Mouse (Mus musculus): Measurements from ENCODE around the gene Nop2. TPM values are rescaled to one million over a fixed set of nuclear protein-coding genes. Genes with fewer than 3 reads are reported as not detected.
"Not testable (repeated sequence)": the region's sequence is repeated elsewhere in the genome, so short reads cannot be mapped to it uniquely, and the experiment has no call there.

The Nop2 gene
- total RNA-seq, 2 experiments from 2014 or later: 30.2 to 34.4 TPM

DNA sequence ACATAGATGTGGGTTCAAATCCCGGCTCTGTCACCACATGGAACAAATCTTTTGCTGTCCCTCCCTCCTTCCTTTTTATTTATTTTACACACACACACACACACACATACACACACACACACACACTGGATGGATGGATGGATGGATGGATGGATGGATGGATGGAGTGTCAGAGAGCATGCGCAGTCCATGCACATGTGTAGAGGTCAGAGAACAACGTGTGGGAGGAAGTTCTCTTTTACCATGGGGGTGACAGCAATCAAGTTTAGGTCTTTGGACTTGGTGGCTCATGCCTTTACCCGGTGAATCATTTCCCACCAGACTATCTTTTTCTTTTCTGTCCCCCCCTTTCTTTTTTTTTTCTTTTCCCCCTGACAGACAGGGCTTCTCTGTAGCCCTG, 22.0 kb downstream of the Nop2 start:
- DNase-seq: no peak

GRCm38 (mm10) chr6:125154550-125154949, 22.8 kb downstream of the Nop2 start:
- no peak for DNase-seq

- DNase-seq: no peak
Observed at GRCm38 (mm10) chr6:125155262-125155661, 23.6 kb downstream of the Nop2 start.

DNA sequence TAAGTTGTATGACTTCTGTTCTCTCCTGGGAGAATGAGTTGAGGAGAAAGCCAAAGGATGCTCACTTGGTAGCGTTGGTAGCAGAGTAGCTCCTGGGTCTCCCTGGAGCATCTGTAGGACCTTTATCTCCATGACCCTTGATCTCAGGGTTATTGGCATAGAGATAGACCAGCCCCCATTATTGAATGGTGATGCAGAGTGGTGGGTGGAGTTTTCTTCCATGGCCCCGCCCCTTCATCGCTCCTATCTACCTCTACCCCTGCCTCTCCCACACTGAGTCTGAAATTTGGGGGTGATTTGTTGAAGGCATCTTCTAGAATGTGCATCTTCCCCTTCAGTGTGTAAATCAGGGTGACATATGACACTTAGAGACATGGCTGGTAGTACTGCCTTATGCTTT, 24.8 kb downstream of the Nop2 start:
- no peak for DNase-seq

- no peak for DNase-seq
Observed at GRCm38 (mm10) chr6:125156903-125157614, 25.4 kb downstream of the Nop2 start.

DNA sequence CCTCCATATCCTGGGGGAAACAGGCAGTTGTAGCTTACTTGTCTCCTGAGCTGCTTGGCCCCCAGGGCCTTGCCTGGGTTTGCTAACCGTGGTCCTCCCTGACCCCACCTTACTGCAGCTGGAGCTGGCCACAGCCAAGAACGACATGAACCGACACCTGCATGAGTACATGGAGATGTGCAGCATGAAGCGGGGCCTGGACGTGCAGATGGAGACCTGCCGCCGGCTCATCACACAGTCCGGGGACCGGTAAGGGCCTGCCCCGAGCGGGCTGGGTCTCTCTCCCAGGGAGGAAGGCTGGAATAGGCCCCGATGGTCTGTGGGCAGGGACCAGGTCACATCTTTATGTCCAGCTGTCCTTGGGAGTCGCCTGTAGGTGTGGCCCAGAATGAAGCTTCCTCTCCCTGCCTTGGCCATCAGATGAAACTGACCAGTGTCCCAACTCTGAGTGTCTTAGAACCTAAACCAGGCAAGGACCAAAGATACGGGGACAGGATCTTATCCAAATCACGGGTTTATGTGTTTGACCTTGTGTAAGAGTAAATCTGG, 27.3 kb downstream of the Nop2 start:
- no peak for DNase-seq

GRCm38 (mm10) chr6:125159773-125160557, 28.3 kb downstream of the Nop2 start:
- no peak for DNase-seq

GRCm38 (mm10) chr6:125160558-125160853, 28.8 kb downstream of the Nop2 start:
- no peak for DNase-seq

- DNase-seq: peak in 1 of 2 experiments; percentile 53
Observed at GRCm38 (mm10) chr6:125160854-125161760, 29.4 kb downstream of the Nop2 start.

DNA sequence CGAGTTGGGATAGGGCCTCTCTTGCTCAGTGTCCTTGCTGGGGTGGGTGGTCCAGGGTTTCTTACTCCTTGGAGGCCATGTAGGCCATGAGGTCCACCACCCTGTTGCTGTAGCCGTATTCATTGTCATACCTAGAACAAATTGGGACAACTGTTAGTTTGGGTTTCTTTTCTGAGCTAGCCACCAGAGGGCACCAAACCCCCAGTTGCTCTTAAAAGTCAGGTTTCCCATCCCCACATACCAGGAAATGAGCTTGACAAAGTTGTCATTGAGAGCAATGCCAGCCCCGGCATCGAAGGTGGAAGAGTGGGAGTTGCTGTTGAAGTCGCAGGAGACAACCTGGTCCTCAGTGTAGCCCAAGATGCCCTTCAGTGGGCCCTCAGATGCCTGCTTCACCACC, 30.3 kb downstream of the Nop2 start:
- DNase-seq: peak; percentile 62 to 65

- not testable (repeated sequence) for DNase-seq
Observed at GRCm38 (mm10) chr6:125162615-125163305, 31.1 kb downstream of the Nop2 start.

DNA sequence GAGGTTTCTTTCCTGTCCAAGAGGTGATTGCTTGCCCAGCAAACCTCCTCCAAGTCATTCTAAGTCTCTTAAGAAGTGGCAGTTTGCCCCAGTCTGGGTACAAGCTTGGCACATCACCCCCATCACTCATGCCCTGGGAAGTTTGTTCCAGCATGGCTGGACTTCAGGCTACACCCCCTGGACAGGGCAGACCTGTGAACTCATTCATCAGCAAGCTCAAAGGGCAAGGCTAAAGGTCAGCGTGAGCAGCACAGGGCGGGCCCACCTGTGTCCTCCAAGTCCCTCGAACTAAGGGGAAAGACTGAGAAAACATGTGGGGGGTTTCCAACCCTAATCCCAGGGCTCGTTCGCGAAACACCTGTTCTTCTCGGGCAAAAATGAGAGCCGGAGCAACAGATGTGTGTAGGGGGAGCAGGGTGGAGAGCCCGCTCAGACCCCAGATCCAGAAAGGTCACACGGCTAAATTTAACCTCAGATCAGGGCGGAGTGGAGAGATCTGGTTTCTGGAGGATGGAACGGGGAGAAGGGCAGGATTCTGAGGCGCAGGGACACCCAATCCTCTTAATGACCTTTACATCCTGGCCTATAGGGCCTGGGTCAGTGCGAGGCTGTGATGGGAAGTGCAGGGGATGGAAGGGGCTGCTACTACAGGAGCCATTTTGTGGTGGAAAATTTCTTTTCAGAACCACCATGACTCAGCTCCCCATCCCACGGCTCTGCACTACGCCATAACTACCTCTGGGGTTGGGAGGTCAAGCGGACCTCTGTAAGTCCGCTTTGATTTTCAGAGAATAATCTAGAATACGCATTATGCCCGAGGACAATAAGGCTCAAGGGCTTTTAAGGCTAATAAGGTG, 32.3 kb downstream of the Nop2 start:
- DNase-seq: peak; percentile 53

DNA sequence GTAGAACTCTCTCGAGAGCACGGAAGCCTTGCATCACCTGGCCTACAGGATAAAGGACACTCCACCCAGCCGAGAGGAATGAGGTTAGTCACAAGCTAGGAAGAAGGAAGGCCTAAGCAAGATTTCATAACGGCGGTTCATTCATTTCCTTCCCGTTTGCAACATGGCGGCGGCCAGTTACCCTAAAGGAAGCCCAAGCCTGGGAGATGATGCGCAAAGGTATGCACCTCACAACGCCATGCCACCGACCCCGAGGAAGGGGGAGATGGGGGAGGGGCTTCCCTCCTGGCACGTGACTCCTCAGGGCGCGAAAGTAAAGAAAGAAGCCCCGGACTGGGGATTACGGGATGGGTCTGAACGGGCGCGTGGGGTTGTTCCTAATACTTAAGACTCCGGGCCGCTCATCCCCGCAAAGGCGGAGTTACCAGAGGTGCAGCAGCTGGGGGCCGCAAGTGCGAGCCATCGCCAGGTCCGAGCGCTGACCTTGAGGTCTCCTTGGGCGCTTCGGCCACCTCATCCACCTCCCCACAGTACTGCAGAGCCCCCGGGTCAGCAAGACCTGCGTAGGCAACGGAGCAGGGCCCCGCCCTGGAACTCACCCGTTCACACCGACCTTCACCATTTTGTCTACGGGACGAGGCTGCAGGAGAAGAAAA, 33.1 kb downstream of the Nop2 start:
- peak; percentile 44 to 45 for DNase-seq

DNA sequence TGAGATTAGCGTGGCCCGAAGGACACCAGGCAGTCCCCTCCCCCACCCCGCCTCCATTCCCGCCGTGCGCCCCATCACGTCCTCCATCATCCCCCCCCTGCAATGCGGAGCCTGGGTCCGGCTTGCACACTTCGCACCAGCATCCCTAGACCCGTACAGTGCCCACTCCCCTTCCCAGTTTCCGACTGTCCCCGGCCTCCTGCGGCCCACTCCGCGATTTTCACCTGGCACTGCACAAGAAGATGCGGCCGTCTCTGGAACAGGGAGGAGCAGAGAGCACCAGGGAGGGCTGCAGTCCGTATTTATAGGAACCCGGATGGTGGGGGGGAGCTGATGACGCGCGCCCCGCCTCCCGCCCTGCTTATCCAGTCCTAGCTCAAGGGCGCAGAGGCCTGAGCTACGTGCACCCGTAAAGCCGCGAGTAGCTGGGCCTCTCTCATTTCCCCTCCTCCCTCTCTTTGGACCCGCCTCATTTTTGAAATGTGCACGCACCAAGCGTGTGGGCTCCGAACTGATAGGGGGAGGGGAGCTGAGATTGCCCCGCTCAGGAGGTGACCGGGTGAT, 33.7 kb downstream of the Nop2 start:
- DNase-seq: peak; percentile 98

- no peak for DNase-seq
Observed at GRCm38 (mm10) chr6:125166051-125166751, 34.5 kb downstream of the Nop2 start, which contains the start of gene Gapdh. TSS of gene Gapdh (minus strand) at chr6:125166467.

- DNase-seq: peak; percentile 55 to 59
Observed at GRCm38 (mm10) chr6:125166861-125167650, 35.3 kb downstream of the Nop2 start.

- no peak for DNase-seq
Observed at GRCm38 (mm10) chr6:125168086-125168485, 36.4 kb downstream of the Nop2 start.

DNA sequence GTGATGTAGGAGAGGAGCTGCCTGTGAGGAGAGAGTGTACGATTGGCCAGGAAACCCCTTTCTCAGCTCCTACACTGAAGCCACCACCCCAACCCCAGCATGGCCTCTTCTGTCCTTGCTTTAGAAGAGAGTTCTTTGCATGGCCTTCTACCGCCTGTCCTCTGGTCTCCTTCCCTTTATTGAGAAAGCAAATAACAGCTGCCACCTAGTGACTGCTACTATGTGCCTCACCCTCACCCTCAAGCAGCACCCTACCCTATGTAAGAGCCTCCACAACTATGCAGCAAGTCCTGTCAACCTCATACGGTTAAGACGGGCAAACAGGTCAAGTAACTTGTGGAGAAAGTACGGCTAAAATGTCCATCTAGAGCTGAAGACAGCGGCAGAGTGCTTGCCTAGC, 38.5 kb downstream of the Nop2 start:
- no peak for DNase-seq

DNA sequence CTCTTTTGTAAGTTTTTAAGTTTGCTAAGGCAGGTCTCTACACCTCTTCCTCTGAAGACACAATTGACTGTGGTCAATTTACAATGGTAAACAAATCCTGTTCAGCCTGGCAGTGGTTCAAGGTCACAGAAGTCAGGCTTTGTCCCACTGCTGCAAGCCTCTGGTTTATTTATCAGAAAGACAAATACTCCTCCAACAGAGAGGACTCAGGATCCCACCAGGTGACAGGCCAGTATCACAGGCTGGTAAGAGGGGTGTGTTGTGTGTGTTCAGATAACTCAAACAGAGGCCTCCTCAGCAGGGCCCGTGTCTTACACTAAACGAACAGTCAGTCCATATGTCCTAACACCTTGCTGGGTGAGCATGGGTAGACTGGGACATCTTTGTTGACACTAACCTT, 40.8 kb downstream of the Nop2 start:
- no peak for DNase-seq
